Mouse (Mus musculus): Measurements from ENCODE around the gene Bmi1. TPM values are rescaled to one million over a fixed set of nuclear protein-coding genes. Genes with fewer than 3 reads are reported as not detected.
A peak's percentile ranks its signal among the peaks of the same experiment; 100 is the strongest.

The Bmi1 gene
- total and polyA plus RNA-seq, 3 experiments: 66.5 to 68.1 TPM; not detected in 1

DNA sequence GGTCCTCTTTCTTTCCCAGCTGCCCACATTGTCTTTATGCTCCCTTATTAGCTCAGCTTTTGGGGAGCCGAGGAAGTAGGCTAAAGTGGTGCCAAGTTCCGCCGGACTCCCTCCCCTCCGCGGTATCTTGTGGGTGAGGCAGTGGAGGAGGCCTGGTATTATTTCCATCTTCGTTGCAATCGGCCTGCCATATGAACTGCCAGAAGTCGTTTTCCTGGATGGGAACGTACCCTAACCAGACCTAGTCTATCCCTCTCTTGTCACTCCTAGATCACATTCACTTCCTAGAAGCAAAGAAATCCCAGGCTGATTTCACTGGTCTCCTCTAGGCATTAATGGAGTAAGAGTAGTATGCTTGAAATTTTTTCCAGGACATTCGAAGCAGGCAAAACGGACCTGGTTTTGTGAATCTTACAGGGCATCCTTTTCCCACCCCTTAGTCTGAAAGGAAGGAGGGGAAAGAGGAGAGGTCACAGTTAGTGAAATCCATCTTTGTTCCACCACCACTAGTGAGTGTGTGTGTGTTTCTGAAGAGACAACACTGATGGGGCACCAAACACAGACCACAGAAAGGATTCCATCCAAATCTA is 22.7 kb downstream of the Bmi1 start:
- Histone ChIP-seq H3K4me3 (ENCODE audit: control insufficient read depth in 1 of 2, insufficient read depth in 1 of 2, low read depth in 2 of 2, low read length in 2 of 2) (no peak overlapping the region), H3K79me2 (ENCODE audit: control insufficient read depth, insufficient read depth, low read length, poor library complexity) (no peaks in the 10 kb centered on the region; the same call in 1 of the 2 replicates), H3K27ac (ENCODE audit: control insufficient read depth, low read depth, low read length) (no peak overlapping the region), H3K4me1 (ENCODE audit: control insufficient read depth in 1 of 2, insufficient read depth in 2 of 2, low read length in 2 of 2) (peaks cover 0 to 2% of the 10 kb centered on the region in 2 experiments; a peak in 1 of 4 replicates), H3K36me3 (ENCODE audit: control insufficient read depth in 1 of 2, insufficient read depth in 2 of 2, low read length in 2 of 2) (no peaks in the 10 kb centered on the region; a peak in 1 of 4 replicates), H3K9me3 (replicated peaks; ENCODE audit: insufficient read depth, low read length) (no peaks in the 10 kb centered on the region), H3K27me3 (ENCODE audit: control insufficient read depth in 1 of 2, insufficient read depth in 2 of 2, low read length in 2 of 2) (peaks cover 2 to 12% of the 10 kb centered on the region in 2 experiments), H3K9ac (ENCODE audit: control insufficient read depth, low read depth, low read length, poor library complexity, severe bottlenecking) (no peak overlapping the region)
- no peak for TF ChIP-seq NELFE (IDR thresholded peaks at IDR 0.05; ENCODE audit: low read depth, low read length)
- TF ChIP-seq UBTF (IDR thresholded peaks at IDR 0.05; ENCODE audit: borderline replicate concordance, insufficient read depth, low read depth, low read length): no peak
- TF ChIP-seq TAL1 (IDR thresholded peaks at IDR 0.05; ENCODE audit: low read length): no peak
- no peak for TF ChIP-seq ZC3H11A (IDR thresholded peaks at IDR 0.05; ENCODE audit: low read depth, low read length)
- TF ChIP-seq CHD2 (IDR thresholded peaks at IDR 0.05; ENCODE audit: low read length): no peak
- TF ChIP-seq MAFK (IDR thresholded peaks at IDR 0.05; ENCODE audit: borderline replicate concordance, low read depth, low read length): no peak
- no peak for TF ChIP-seq KAT2A (conservative IDR thresholded peaks at IDR 0.05; ENCODE audit: low read depth, low read length)
- no peak for TF ChIP-seq POLR2AphosphoS5 (IDR thresholded peaks at IDR 0.05; ENCODE audit: borderline replicate concordance, low read depth, low read length)
- no peak for TF ChIP-seq EP300 (IDR thresholded peaks at IDR 0.05; ENCODE audit: low read depth in 1 of 2, low read length in 2 of 2)
- no peak for DNase-seq (ENCODE audit: low read depth, low spot score)

DNA sequence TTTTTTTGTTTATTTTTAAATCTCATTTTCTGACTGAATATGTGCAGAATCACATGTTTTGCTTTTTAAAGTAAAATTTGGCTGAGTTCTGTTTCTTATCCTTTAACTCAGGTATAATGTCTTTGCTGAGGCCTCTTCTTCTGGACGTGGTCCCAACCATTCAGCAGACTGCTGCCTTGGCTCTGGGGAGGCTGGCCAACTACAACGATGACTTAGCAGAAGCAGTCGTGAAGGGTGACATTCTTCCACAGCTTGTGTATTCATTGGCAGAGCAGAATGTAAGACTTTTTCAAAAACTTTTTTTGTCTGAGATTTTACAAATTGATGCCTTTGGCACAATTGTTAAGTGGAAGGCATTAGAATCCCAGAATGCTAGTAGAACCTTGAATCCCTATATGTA is 33.5 kb downstream of the Bmi1 start:
- peaks cover 5 to 11% of the 10 kb centered on the region in 2 experiments for H3K27me3 ChIP-seq (ENCODE audit: control insufficient read depth in 1 of 2, insufficient read depth in 2 of 2, low read length in 2 of 2)
- no peaks in the 10 kb centered on the region for H3K79me2 ChIP-seq (ENCODE audit: control insufficient read depth, insufficient read depth, low read length, poor library complexity)
- H3K9me3 ChIP-seq (replicated peaks; ENCODE audit: insufficient read depth, low read length): no peaks in the 10 kb centered on the region
- no peak for TF ChIP-seq USF1 (IDR thresholded peaks at IDR 0.05; ENCODE audit: low read depth, low read length)
- TF ChIP-seq MYC (IDR thresholded peaks at IDR 0.05; ENCODE audit: low read depth, low read length): no peak
- TF ChIP-seq GATA1 (IDR thresholded peaks at IDR 0.05; ENCODE audit: low read depth, low read length): no peak
- no peak for TF ChIP-seq USF2 (IDR thresholded peaks at IDR 0.05; ENCODE audit: borderline replicate concordance in 1 of 2, insufficient read depth in 1 of 2, low read depth in 1 of 2, low read length in 2 of 2)
- no peak for TF ChIP-seq GABPA (IDR thresholded peaks at IDR 0.05; ENCODE audit: low read depth, low read length)
- TF ChIP-seq RAD21 (IDR thresholded peaks at IDR 0.05; ENCODE audit: low read depth, low read length): no peak
- TF ChIP-seq ZMIZ1 (IDR thresholded peaks at IDR 0.05; ENCODE audit: low read depth, low read length): no peak
- TF ChIP-seq ZKSCAN1 (IDR thresholded peaks at IDR 0.05; ENCODE audit: low read depth, low read length): no peak
- TF ChIP-seq SIN3A (IDR thresholded peaks at IDR 0.05; ENCODE audit: low read length): no peak
- TF ChIP-seq MAFK (IDR thresholded peaks at IDR 0.05; ENCODE audit: borderline replicate concordance, low read depth, low read length): no peak
- no peak for TF ChIP-seq CHD1 (IDR thresholded peaks at IDR 0.05; ENCODE audit: low read depth, low read length)
- TF ChIP-seq POLR2A (IDR thresholded peaks at IDR 0.05; ENCODE audit: control insufficient read depth in 1 of 2, insufficient read depth in 1 of 2, low read depth in 1 of 2, low read length in 2 of 2, poor library complexity in 1 of 2): no peak
- TF ChIP-seq TCF12 (IDR thresholded peaks at IDR 0.05; ENCODE audit: low read depth, low read length): no peak
- no peak for TF ChIP-seq NELFE (IDR thresholded peaks at IDR 0.05; ENCODE audit: low read depth, low read length)
- TF ChIP-seq CHD2 (IDR thresholded peaks at IDR 0.05; ENCODE audit: low read length): no peak
- TF ChIP-seq MEF2A (IDR thresholded peaks at IDR 0.05; ENCODE audit: extremely low read depth, insufficient replicate concordance, low read depth, low read length, poor library complexity, severe bottlenecking): no peak
- TF ChIP-seq JUND (IDR thresholded peaks at IDR 0.05; ENCODE audit: low read depth, low read length): no peak
- TF ChIP-seq MYB (IDR thresholded peaks at IDR 0.05; ENCODE audit: low read depth, low read length): no peak
- H3K27ac ChIP-seq (ENCODE audit: control insufficient read depth, low read depth, low read length): no peak overlapping the region
- no peak overlapping the region for H3K4me3 ChIP-seq (ENCODE audit: control insufficient read depth in 1 of 2, insufficient read depth in 1 of 2, low read depth in 2 of 2, low read length in 2 of 2)
- peak; percentile 11 for DNase-seq (ENCODE audit: low read depth, low spot score)
- H3K36me3 ChIP-seq (ENCODE audit: control insufficient read depth in 1 of 2, insufficient read depth in 2 of 2, low read length in 2 of 2): no peaks in the 10 kb centered on the region
- H3K4me1 ChIP-seq (ENCODE audit: control insufficient read depth in 1 of 2, insufficient read depth in 2 of 2, low read length in 2 of 2): no peaks in the 10 kb centered on the region
- no peak overlapping the region for H3K9ac ChIP-seq (ENCODE audit: control insufficient read depth, low read depth, low read length, poor library complexity, severe bottlenecking)
